Mouse (Mus musculus) heart, embryonic 11.5 days (tissue): ENCODE results near the gene Sim1. TPM values are rescaled to one million over a fixed set of nuclear protein-coding genes. Genes with fewer than 3 reads are reported as not detected.
A peak's percentile ranks its signal among the peaks of the same experiment; 100 is the strongest.

ENCODE experiments used
- ATAC-seq: fragments of 200-750 bp; cut with Nextera tagmentation; replicated peaks from 2 replicates; pipeline ENCODE4 v1.8.0; 2017; ENCODE audit warnings: moderate library complexity; ENCODE audit not compliant: insufficient number of reproducible peaks, low FRiP score, low TSS enrichment
- H3K27ac ChIP-seq: fragments of 300-500 bp; sonication (generic); 2 replicates; pipeline ENCODE4 v1.5.1; 2014; ENCODE audit warnings: mild to moderate bottlenecking, low read depth, low read length
- H3K27me3 ChIP-seq: fragments of 300-500 bp; sonication (generic); 2 replicates; pipeline ENCODE4 v1.6.1; 2014; ENCODE audit warnings: mild to moderate bottlenecking, low read length, mixed read lengths; ENCODE audit not compliant: control insufficient read depth, insufficient read depth
- H3K36me3 ChIP-seq: fragments of 300-500 bp; sonication (generic); 2 replicates; pipeline ENCODE4 v1.6.1; 2014; ENCODE audit warnings: mild to moderate bottlenecking, low read length, moderate library complexity, mixed read lengths; ENCODE audit not compliant: control insufficient read depth, insufficient read depth
- H3K4me1 ChIP-seq: fragments of 300-500 bp; sonication (generic); 2 replicates; pipeline ENCODE4 v1.6.1; 2014; ENCODE audit warnings: low read length; ENCODE audit not compliant: control insufficient read depth, insufficient read depth
- H3K4me2 ChIP-seq: fragments of 300-500 bp; sonication (generic); 2 replicates; pipeline ENCODE4 v1.6.1; 2014; ENCODE audit warnings: mild to moderate bottlenecking, moderate library complexity
- H3K4me3 ChIP-seq: fragments of 300-500 bp; sonication (generic); 2 replicates; pipeline ENCODE4 v1.5.1; 2014; ENCODE audit warnings: low read depth, low read length
- H3K9ac ChIP-seq: fragments of 300-500 bp; sonication (generic); 2 replicates; pipeline ENCODE4 v1.6.1; 2014; ENCODE audit warnings: mild to moderate bottlenecking, low read depth, low read length, moderate library complexity
- H3K9me3 ChIP-seq: fragments of 300-500 bp; sonication (generic); replicated peaks from 2 replicates; pipeline ENCODE4 v1.6.1; 2016; ENCODE audit warnings: low read length; ENCODE audit not compliant: control insufficient read depth
- WGBS: fragments of 180-500 bp; shearing (Covaris S2); extraction: QIAGEN DNeasy Blood & Tissue Kit; methylation state at CpG from one replicate; pipeline ENCODE4 v1.1.7; 2014; ENCODE audit not compliant: insufficient replicate concordance; 5-methylcytosine and 5-hydroxymethylcytosine counted together
- polyA plus RNA-seq: library from polyadenylated mRNA; unstranded; fragments of >200 nt; fragmentation: Nextera tagmentation; extraction: Ambion mirVana; gene quantifications from 2 replicates; pipeline ENCODE4 v1.2.1, GENCODE M21; 2014

Gene Sim1
- polyA plus RNA-seq, 1 experiment from 2014 or later = 0.09 TPM

GRCm38 (mm10) chr10:50899846-50900745 is 5.5 kb downstream of the Sim1 start:
- peaks cover 79% of the 10 kb centered on the region for H3K27me3 ChIP-seq
- H3K27ac ChIP-seq = no peak overlapping the region
- H3K36me3 ChIP-seq = no peaks in the 10 kb centered on the region
- 2% methylated on average over 21 of the region's 21 CpGs for WGBS
- no peak overlapping the region for H3K9ac ChIP-seq
- no peaks in the 10 kb centered on the region for H3K9me3 ChIP-seq
- H3K4me2 ChIP-seq = no peak overlapping the region
- peaks cover 7% of the 10 kb centered on the region for H3K4me1 ChIP-seq
- peak overlapping the region; percentile 14; the same call in 1 of the 2 replicates for H3K4me3 ChIP-seq
- ATAC-seq = no peak

DNA sequence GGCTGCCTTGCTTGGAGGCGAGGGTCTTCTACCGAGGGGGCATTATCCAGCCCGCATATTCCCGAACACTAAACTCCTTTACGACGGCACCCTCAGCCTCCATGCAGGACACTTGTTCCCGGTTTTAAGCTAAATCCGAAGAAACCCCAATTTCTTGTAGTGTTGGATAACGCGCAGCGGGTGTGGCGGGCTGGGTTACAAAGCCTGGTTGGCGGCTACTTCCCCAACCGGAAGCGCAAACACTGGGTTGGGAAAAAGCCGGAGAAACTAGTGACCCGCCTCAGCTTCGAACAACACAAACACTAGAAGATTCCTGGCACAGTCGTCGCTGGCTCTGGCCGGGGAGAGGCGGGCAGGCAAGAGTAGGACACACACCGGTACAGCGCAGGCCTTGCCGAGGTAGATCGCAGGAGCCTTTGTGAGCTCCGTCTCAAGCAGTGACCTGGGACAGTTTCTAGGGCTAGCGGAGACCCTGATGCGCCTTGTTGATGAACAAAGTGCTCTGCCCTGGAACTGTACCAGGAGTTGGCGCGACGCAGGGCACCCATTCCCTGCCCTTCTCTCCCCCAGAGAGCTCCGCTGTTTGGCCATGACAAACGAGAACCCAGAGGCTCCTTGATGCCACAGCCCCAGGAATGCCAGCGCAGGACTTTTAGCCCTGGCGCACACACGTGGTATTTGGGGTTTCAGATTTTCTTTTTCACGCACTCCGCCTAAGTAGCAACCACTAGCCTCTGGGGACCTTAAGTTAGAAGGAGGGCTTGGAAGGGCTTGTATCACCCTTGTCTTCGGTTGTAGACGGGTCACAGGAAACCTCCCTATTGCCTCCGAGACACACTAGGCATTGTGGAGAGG is 6.4 kb downstream of the Sim1 start:
- Histone ChIP-seq H3K4me2 (peak overlapping the region; percentile 22), H3K27me3 (peaks cover 80% of the 10 kb centered on the region), H3K9me3 (no peaks in the 10 kb centered on the region), H3K9ac (no peak overlapping the region), H3K4me3 (peak overlapping the region; percentile 14; the same call in 1 of the 2 replicates), H3K27ac (no peak overlapping the region), H3K36me3 (no peaks in the 10 kb centered on the region), H3K4me1 (peaks cover 6% of the 10 kb centered on the region)
- WGBS = under 1% methylated on average over 42 of the region's 42 CpGs
- ATAC-seq = no peak

DNA sequence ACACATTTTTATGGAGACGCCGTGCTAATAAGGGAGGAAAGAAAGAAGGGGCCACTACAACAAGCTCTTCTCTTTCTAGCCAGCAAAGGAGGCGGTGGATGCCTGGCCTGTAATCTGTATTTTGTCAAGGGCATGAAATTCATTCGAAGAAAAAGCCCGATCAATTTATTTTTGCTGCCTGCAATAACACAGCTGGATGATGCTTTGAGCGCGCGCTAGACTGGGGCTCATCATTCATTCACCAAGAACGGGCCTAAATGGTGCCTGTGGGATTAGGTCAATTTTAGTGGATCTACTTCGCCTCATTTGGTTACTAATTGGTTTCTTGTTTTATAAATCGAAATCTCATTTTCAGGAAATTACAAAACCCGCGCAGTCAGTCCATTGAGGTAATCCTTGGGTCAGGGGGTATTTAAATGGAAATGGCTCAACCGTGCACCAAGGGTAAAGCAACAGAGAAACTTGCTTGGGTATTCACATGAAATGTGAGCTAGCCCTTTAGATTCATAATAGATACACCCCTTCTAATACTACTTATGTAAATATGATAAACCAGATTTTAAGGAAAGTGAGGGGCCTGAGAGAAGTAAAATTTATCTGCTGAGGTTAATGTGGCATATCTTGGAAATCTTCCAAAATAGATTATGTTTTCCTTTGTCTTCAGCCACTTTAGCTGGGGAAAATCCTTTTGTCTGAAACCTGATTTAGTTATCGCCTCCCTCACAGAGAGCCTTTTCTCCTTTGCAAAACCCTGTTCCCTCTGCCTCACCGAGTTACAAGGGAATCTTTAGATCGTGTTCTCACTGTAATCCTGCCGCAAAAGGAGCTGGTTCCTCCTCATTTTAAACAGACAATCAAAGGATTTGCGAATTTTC is 7.3 kb downstream of the Sim1 start:
- Histone ChIP-seq H3K9me3 (no peaks in the 10 kb centered on the region), H3K4me3 (no peak overlapping the region)
- ATAC-seq = no peak

GRCm38 (mm10) chr10:50902741-50903715 is 8.5 kb downstream of the Sim1 start:
- Histone ChIP-seq H3K36me3 (no peaks in the 10 kb centered on the region), H3K4me2 (peak overlapping the region; percentile 19; the same call in 1 of the 2 replicates), H3K4me3 (no peak overlapping the region), H3K9me3 (no peaks in the 10 kb centered on the region), H3K27ac (no peak overlapping the region), H3K4me1 (peaks cover 6% of the 10 kb centered on the region), H3K9ac (no peak overlapping the region), H3K27me3 (peaks cover 84% of the 10 kb centered on the region)
- under 1% methylated on average over 43 of the region's 43 CpGs for WGBS
- ATAC-seq = no peak

More for the DNA sequence above, 7.3 kb downstream of the Sim1 start:
- H3K4me2 ChIP-seq = no peak overlapping the region
- peaks cover 6% of the 10 kb centered on the region for H3K4me1 ChIP-seq
- H3K36me3 ChIP-seq = no peaks in the 10 kb centered on the region
- H3K27me3 ChIP-seq = peaks cover 80% of the 10 kb centered on the region
- H3K9ac ChIP-seq = no peak overlapping the region
- H3K27ac ChIP-seq = no peak overlapping the region
- 3% methylated on average over 19 of the region's 19 CpGs for WGBS

GRCm38 (mm10) chr10:50903846-50904763 is 9.6 kb downstream of the Sim1 start:
- ATAC-seq = no peak
- no peaks in the 10 kb centered on the region for H3K36me3 ChIP-seq

GRCm38 (mm10) chr10:50904764-50905701 is 10.5 kb downstream of the Sim1 start:
- H3K9me3 ChIP-seq = no peaks in the 10 kb centered on the region
- no peak overlapping the region for H3K9ac ChIP-seq
- no peak overlapping the region for H3K4me3 ChIP-seq
- ATAC-seq = no peak
- H3K27me3 ChIP-seq = peaks cover 94% of the 10 kb centered on the region
- 8% methylated on average over 29 of the region's 29 CpGs for WGBS
- H3K27ac ChIP-seq = no peak overlapping the region
- H3K4me2 ChIP-seq = no peak overlapping the region
- H3K4me1 ChIP-seq = peaks cover 6% of the 10 kb centered on the region
- H3K36me3 ChIP-seq = no peaks in the 10 kb centered on the region

More at GRCm38 (mm10) chr10:50903846-50904763, 9.6 kb downstream of the Sim1 start:
- Histone ChIP-seq H3K4me1 (peaks cover 6% of the 10 kb centered on the region), H3K9ac (no peak overlapping the region), H3K4me2 (no peak overlapping the region), H3K9me3 (no peaks in the 10 kb centered on the region), H3K4me3 (no peak overlapping the region), H3K27ac (no peak overlapping the region), H3K27me3 (peaks cover 86% of the 10 kb centered on the region)
- WGBS = 4% methylated on average over 26 of the region's 26 CpGs
